Mouse (Mus musculus): ENCODE data around the gene Olfr875.

DNA sequence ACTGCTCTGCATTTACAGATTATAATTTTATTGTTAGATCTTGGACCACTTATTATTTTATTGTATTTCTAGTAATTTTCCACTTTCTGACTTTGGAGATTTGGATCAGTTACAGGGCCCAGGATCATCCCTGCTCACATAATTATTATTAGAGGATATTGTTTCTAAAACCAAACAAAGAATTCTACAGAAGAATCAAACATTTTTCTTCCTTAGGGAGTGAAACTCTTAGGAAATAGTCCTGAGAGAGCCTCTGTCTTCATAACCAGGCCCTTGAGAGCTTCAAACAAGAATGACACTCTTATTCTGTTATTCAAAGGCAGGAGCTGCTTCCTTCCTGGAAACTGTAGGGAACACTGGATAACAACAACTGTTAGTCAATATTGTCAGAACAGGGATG, 31.1 kb downstream of the Olfr875 start, which contains the start of gene Olfr876:
- TF ChIP-seq CTCF (IDR thresholded peaks at IDR 0.05; ENCODE audit: borderline replicate concordance, control insufficient read depth, extremely low read depth, insufficient read depth, low read length, poor library complexity) (no peak), POLR2A (IDR thresholded peaks at IDR 0.05; ENCODE audit: control insufficient read depth, extremely low read depth, insufficient read depth, low read length, poor library complexity) (no peak)

Measured in thymus, adult 2 months (tissue).